Mouse (Mus musculus) layer of hippocampus, postnatal 14 days (tissue): ENCODE data around the gene Magi2. TPM values are rescaled to one million over a fixed set of nuclear protein-coding genes. Genes with fewer than 3 reads are reported as not detected.

Experiments used
- DNase-seq, 2 experiments: peaks; one replicate each; pipeline ENCODE4 v3.0.0; 2021 to 2022; ENCODE audit warnings: low spot score in 2 of 2, mixed read lengths in 1 of 2
- total RNA-seq, 2 experiments: library from RNA; stranded (reverse); gene quantifications; 2 replicates each; pipeline ENCODE4 v1.2.3; 2021

Gene Magi2
- total RNA-seq, 2 experiments from 2014 or later, result 108 to 117 TPM

DNA sequence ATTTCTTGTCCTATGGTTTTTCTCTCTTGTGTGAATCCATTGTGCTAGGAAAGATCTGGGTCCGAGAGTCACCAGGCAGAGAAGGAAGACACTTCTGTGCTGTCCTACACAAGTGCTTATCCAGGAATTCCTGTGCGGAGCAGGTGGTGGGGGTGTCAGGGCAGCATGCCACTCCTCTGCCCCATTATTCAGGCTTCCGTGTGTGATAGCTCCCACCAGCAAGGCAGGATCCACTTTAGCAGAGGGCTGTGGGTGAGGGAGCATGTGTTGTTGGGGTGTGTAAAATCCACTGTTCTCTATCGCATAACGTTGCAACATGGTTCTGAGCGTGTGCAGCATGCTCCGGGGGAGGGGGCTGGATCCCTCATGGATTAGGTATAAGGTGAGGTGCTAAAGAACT, 682.8 kb downstream of the Magi2 start:
- DNase-seq, result peak; percentile 59 to 65

- no peak for DNase-seq
These were observed 705.3 kb downstream of the Magi2 start for GRCm38 (mm10) chr5:19932102-19932501.

DNA sequence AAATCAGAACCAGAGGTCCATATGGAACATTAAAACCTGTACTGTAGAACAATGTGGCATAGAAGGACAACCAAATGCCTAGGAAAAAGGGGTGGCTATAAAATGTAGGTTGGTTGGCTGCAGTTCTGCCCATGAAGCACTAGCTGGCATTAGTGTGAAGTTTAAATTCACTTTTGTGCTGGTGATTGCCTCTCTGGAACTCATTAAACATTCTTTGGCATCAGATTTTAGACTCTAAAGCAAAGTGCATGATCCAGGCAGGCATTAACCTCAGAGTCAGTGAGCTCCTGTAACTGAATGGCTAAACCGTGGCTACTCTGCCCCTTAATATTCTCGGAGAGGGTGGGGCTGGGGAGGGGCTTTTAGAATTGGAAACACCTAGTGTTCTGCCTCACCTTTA, 706.4 kb downstream of the Magi2 start:
- DNase-seq, result no peak

DNA sequence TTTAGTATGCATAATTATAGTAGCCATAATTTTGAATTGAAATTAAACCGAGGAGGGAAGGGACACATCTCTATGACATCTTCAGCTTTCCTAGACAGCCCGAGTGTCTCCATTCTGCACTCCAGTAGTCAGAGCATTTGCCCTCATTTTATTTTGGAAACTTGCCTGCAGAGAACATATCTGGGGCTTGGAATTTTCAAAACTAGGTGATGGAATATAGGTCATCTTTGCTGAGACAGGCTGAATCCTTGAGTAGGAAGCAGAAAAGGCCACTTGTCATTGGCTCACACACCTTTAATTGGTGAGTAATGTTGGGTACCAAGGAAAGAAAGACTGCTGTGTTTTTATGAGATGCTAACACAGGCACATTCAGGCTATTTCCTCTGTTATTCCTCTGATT, 724.3 kb downstream of the Magi2 start:
- no peak for DNase-seq

DNA sequence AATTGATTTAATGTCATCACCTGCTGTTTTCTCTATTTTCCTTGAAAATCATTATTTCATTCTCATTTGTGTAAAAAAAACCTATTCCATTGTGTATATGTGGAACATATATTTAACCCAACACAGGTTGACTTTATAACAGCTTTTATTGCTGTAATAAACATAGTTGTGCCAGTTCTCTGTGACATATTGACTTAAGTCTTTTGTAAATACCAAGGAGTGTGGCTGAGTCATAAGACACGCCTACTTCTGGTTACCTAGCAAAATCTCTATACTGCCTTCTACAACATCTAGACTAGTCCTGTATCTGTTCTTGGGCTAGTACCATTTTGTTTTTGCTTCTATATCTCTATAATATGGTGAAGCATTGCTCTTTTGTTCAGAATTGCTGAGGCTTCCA, 737.3 kb downstream of the Magi2 start:
- no peak for DNase-seq

- no peak for DNase-seq
These were observed 745.9 kb downstream of the Magi2 start for GRCm38 (mm10) chr5:19972736-19973135.

DNA sequence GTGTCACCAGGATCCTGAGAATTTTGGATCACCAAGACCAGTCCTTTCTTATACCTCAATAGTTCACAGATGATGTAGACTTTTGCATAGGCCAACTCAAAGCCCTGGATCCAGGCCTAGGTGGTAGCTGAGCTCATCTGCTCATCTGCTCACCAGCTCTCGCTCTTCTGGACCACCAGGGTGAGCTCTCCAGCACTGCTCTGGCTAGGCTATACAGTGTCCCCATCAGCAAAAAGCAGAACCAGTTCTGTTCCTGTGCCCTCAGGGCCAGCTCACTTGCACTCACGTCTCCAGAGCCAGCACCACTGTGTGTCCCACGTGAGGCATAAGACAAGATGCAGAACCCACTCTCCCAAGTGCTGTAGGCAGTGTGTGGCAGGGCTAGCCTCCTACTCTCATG, 747.0 kb downstream of the Magi2 start:
- DNase-seq, result no peak

GRCm38 (mm10) chr5:19981518-19981917, 754.7 kb downstream of the Magi2 start:
- DNase-seq, result no peak

DNA sequence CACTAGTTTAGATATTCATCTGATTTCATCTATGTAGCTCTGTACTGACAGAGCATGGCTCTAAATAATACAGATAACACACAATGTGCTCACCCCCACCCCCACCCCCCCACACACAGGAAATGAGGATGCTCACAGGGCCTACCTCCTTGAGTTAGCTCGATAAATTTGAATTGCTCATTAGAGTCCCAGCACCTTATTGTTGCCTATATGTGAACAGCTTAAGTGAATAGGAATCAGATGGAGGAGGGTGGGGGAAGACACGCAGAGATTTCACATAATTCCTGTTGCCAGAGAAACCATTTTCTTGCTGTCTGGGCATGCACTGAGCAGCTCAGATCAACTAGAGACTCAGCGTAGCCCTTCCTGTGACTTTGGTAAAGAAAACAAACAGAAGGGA, 755.2 kb downstream of the Magi2 start:
- DNase-seq, result peak in 1 of 2 experiments; percentile 37

- no peak for DNase-seq
These were observed 772.6 kb downstream of the Magi2 start for GRCm38 (mm10) chr5:19999486-19999885.

GRCm38 (mm10) chr5:19999912-20000311, 773.1 kb downstream of the Magi2 start:
- no peak for DNase-seq

GRCm38 (mm10) chr5:20006616-20007015, 779.8 kb downstream of the Magi2 start:
- peak in 1 of 2 experiments; percentile 72 for DNase-seq

- DNase-seq, result no peak
These were observed 780.4 kb downstream of the Magi2 start for GRCm38 (mm10) chr5:20007246-20007645.

- DNase-seq, result no peak
These were observed 783.4 kb downstream of the Magi2 start for GRCm38 (mm10) chr5:20010210-20010609.

- no peak for DNase-seq
These were observed 791.2 kb downstream of the Magi2 start for GRCm38 (mm10) chr5:20018063-20018462.

DNA sequence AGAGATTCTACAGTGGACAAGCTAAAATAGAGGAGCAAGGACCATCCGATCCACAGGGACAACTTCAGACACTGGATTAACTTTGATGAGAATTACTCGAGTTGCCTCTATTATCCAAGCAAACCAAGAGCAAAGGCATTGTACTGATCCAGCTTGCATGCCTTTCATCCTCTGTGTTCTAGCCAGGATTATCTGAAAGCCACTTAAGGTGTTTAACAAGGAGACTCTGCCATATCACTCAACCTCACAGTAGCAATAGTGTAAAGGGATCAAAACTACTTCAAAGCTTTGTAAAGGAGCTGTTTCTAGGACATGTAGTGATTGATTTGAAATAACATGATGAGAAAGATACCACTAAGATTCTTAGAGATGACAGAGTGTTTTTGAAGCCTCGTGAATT, 819.8 kb downstream of the Magi2 start:
- no peak for DNase-seq

- no peak for DNase-seq
These were observed 821.5 kb downstream of the Magi2 start for GRCm38 (mm10) chr5:20048386-20048785.

DNA sequence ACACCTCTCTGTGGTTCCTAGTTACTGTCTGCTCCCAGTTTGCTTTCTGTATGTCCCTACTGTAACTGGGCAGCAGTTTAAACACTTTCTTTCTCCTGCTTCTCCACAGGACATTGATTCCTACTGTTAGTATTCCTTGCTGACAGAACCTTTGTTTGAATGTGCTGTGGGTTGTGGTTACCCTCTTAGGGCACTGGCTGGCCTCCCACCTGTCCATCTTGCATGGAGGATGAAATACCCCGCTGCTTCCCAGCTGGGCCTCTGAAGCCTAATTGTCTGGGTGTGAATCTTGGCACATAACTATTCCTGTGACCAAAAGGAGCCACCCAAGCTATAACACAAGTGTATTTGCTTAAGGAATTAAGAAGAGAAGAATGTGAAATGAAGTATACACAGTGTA, 823.4 kb downstream of the Magi2 start:
- no peak for DNase-seq

GRCm38 (mm10) chr5:20055000-20055399, 828.2 kb downstream of the Magi2 start:
- DNase-seq, result no peak

DNA sequence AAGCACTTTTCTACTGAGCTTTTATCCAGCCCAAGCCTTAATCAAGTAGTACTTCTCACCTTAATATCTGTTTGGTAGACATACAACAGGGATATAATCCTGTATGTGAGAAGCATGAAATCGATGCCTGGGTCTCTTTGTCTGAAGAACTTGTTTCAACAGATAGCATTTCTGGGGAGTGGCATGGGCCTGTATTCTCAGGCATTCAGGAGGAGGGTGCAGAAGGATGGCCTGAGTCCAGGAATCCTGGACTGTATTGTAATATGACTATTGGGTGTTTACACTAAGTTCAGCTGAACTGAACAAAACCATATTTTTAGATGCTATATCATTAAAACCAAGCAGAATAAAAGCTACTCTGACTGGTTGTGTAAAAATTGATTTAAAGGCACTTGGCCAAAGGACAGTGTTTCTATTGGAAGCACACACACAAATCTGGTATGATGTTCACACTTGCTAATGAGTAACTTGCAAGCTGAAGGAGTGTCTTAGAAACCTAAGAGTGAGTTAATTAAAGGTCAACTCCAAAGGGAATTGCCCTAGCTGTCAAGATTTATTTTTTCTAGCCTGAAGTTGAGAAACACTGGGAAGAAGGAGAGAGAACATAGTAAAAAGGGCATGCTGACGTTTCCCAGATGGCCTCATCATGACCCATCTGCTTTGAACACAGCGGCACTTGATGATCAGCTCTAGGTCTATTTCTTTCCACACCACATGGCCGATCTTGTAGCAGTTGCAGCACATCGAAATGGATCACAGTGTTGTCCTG, 829.4 kb downstream of the Magi2 start:
- peak in 1 of 2 experiments; percentile 67 for DNase-seq

GRCm38 (mm10) chr5:20056856-20057255, 830.0 kb downstream of the Magi2 start:
- no peak for DNase-seq

DNA sequence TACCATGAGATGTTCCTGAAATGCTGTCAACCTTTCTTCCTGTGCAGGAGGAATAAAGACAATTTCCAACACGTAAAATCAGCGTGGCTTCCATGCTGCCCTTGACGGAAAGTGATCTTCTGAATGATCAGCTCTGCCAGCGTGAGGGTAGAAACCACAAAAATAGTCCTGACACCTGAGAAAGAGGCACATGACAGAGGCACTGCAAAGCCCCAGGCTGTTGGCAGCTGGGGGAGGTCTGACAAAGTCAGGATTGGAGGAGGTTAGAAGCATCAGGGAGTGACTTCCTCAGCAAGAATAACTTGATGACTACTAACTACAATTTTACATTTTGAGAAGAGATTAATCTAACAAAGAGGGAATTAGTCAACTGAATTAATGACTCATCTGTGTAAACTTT, 835.2 kb downstream of the Magi2 start:
- DNase-seq, result no peak

GRCm38 (mm10) chr5:20065081-20065480, 838.2 kb downstream of the Magi2 start:
- no peak for DNase-seq
